Mouse (Mus musculus) embryonic facial prominence, embryonic 11.5 days (tissue): ENCODE data around the gene Crhr1. TPM values are rescaled to one million over a fixed set of nuclear protein-coding genes. Genes with fewer than 3 reads are reported as not detected.

Source experiments
- polyA plus RNA-seq: library from polyadenylated mRNA; unstranded; fragments of >200 nt; fragmentation: Nextera tagmentation; extraction: Ambion mirVana; gene quantifications from 2 replicates; pipeline ENCODE4 v1.2.1, GENCODE M21; 2014

Gene Crhr1
- polyA plus RNA-seq, 1 experiment from 2014 or later: 0.14 TPM

Other genes with a start within 250 kb of the Crhr1 start
- 46.5 and 47.6 TPM in 2 replicates for gene Nsf, start 178.8 kb upstream of the Crhr1 start, polyA plus RNA-seq
- gene Arf2, start 166.1 kb upstream of the Crhr1 start, polyA plus RNA-seq: 95.0 and 97.8 TPM in 2 replicates
- gene Sppl2c, start 53.5 kb downstream of the Crhr1 start, polyA plus RNA-seq: not detected in 2 replicates
- gene Mapt, start 98.5 kb downstream of the Crhr1 start, polyA plus RNA-seq: 18.2 and 27.1 TPM in 2 replicates